Mouse (Mus musculus) cerebellum, adult 2 months (tissue): ENCODE measurements around the gene Cpsf4. TPM values are rescaled to one million over a fixed set of nuclear protein-coding genes. Genes with fewer than 3 reads are reported as not detected.
"Not testable (repeated sequence)": the region's sequence is repeated elsewhere in the genome, so short reads cannot be mapped to it uniquely, and the experiment has no call there.

Source experiments
- DNase-seq, 2 experiments: peaks; one replicate each; pipeline ENCODE4 v3.0.0; 2021
- H3K27ac ChIP-seq: fragments of 200-500 bp; 2 replicates; pipeline ENCODE4 v1.5.1; 2012; ENCODE audit warnings: low read length, control low read depth, inconsistent platforms; ENCODE audit not compliant: insufficient read depth
- H3K27me3 ChIP-seq: fragments of 200-500 bp; 2 replicates; pipeline ENCODE4 v1.6.1; 2012; ENCODE audit warnings: inconsistent platforms, mild to moderate bottlenecking, low read length, moderate library complexity; ENCODE audit not compliant: control insufficient read depth, insufficient read depth
- H3K4me1 ChIP-seq: fragments of 200-500 bp; 2 replicates; pipeline ENCODE4 v1.6.1; 2011; ENCODE audit warnings: low read length; ENCODE audit not compliant: control insufficient read depth, insufficient read depth
- H3K4me3 ChIP-seq: fragments of 200-500 bp; replicated peaks from 2 replicates; pipeline ENCODE3; 2011; ENCODE audit warnings: mild to moderate bottlenecking, low read depth, low read length, control low read depth; ENCODE audit not compliant: insufficient read depth
- CTCF ChIP-seq: fragments of 200-500 bp; IDR thresholded peaks from 2 replicates; pipeline ENCODE4 v1.5.1; 2011; ENCODE audit warnings: low read depth, mild to moderate bottlenecking, control low read depth, low read length, moderate library complexity, borderline replicate concordance; ENCODE audit not compliant: insufficient read depth
- POLR2A ChIP-seq: fragments of 200-500 bp; IDR thresholded peaks from 2 replicates; pipeline ENCODE4 v1.6.1; 2011; ENCODE audit warnings: low read length, control low read depth, borderline replicate concordance; ENCODE audit not compliant: insufficient read depth
- WGBS: fragments of 180-500 bp; shearing (Covaris S2); methylation state at CpG from one replicate; pipeline ENCODE4 v1.1.7; 2018; 5-methylcytosine and 5-hydroxymethylcytosine counted together
- polyA plus RNA-seq: library from polyadenylated mRNA; depleted of rRNA; stranded (reverse); fragments of >200 nt; gene quantifications from 2 replicates; pipeline ENCODE4 v1.2.3, GENCODE M21; 2012

Gene Cpsf4
- polyA plus RNA-seq, 1 experiment, result 40.9 TPM

DNA sequence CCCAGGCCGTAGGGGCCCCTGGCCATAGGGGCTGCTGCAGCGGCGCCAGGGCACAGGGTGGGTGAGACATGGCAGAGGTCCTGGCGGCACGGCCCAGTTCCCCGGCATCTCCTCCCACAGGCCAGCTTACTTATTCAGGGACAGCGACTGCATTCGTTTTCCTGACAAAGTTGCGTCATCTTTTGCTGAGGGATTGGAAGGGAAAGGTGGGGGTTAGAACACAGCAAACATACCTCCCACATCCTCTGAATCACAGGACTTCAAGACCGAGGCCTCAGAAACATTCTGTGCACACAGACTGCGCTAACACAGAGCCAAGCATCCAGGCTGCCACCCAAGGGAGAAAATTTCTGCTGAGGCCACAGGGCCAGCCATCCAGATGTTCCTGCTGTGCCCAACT is 36.8 kb upstream of the Cpsf4 start:
- no peak overlapping the region for H3K4me3 ChIP-seq
- WGBS, result 64% methylated on average over 11 of the region's 11 CpGs
- TF ChIP-seq POLR2A (no peak), CTCF (no peak)

DNA sequence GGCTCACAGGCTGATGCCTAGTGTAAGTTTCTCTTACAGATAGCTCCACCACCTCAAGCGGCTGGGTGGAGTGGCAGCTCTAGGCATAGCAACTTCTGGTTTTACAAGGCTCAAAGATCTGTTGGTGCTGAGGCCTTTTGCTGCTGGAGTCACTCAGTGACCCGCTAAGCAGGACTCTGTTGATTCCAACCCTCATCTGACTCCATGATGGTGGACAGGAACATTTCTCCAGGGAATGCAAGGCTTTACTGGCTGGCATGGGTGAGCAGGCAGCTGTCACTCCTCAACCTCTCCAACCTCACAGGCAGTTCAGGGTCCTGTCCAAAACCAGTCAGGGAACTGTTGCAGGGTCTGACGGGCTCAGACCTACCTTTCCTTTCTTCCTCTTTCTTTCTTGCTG is 36.0 kb upstream of the Cpsf4 start:
- Histone ChIP-seq H3K27me3 (no peaks in the 10 kb centered on the region), H3K27ac (no peak overlapping the region), H3K4me3 (no peak overlapping the region), H3K4me1 (no peaks in the 10 kb centered on the region; the same call in 1 of the 2 replicates)
- TF ChIP-seq POLR2A, result no peak
- TF ChIP-seq CTCF, result no peak
- DNase-seq, result no peak
- 69% methylated on average over 3 of the region's 3 CpGs for WGBS

More for the DNA sequence above, 36.8 kb upstream of the Cpsf4 start:
- H3K27me3 ChIP-seq, result no peaks in the 10 kb centered on the region
- H3K4me1 ChIP-seq, result no peaks in the 10 kb centered on the region; the same call in 1 of the 2 replicates
- no peak for DNase-seq
- no peak overlapping the region for H3K27ac ChIP-seq

DNA sequence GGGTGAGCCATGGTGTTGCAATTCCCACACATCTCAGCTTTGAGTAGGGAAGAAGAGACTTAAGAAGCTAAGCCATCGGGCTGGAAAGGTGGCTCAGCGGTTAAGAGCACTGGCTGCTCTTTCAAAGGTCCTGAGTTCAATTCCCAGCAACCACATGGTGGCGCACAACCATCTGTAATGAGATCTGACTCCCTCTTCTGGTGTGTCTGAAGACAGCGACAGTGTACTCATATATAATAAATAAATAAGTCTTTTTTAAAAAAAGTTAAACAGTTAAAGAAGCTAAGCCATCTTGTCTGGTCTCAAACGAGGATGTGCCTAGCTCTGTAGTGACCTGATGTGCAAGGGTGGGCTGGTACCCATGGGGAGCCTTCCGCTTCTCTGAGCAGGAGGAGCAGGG is 33.7 kb upstream of the Cpsf4 start:
- not testable (repeated sequence) for H3K4me1 ChIP-seq, DNase-seq, H3K4me3 ChIP-seq, H3K27ac ChIP-seq, H3K27me3 ChIP-seq
- WGBS, result 92% methylated on average over 6 of the region's 6 CpGs

DNA sequence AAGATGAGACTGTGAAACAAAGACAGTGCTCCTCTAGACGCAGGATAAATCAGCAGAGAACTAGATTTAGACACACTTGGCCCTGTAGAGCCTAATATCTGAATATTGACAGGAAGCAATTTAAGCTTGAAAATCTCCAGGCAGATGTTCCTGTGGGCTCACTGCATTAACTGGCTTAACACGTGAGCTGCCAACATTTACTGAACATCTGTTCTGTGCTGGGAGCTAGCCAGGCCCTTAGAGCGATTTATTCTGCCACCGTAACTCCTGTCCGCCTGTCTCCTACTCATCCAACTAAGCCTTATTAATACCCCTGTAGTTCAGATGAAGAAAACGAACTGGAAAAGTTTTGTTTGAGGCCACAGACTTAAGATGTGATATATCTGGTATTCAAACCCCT is 28.2 kb upstream of the Cpsf4 start:
- DNase-seq, result no peak
- TF ChIP-seq POLR2A (no peak), CTCF (no peak)
- H3K4me1 ChIP-seq, result no peaks in the 10 kb centered on the region
- no peak overlapping the region for H3K27ac ChIP-seq
- 1% methylated on average over 6 of the region's 6 CpGs for WGBS
- peak overlapping the region; percentile 98 for H3K4me3 ChIP-seq
- no peaks in the 10 kb centered on the region for H3K27me3 ChIP-seq

DNA sequence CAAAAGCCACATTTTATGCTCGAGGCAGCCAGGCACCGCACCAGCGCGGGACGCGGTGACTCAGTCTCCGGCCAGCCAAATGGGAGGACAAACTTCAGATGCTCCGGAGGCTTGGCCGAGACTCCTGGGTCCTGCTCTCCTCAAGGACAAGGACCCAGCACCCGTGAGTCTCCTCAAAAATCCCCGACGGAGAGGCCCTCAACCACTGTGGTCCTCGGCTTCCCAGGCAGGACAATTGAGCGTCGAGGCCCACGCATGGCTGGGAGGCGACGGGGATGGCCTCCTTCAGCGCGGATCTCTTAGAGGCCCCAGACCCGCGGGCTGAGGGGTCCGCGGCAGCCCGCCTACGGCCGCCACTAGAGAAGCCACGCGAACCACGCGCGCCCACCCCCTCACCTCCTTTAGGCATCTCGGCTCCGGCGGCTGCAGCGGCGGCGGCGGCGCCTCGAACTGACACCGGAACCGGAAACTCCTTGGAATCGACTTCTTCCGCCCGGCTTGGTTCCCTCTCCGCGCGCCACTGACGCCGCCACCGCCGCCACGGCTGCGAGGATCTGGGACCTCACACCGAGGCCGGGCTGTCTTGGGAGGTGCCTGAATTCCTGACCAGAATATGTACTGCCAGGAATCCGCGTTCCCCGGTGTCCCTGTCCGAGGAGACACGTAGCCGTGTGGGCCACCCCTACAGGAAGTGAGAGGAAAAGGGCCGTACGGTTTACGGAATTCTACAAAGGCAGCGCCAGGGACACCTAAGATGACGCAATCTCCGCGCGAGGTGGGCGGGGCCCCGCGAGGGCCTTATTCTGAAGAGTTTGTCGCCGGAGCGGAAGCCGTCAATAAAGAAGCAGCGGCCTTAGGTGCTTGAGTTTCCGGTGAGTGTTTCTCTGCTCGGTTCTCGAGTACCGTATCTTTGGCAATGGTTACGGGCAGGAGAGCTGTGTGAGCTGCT is 27.2 kb upstream of the Cpsf4 start, which contains the start of the genes Pdap1 and Bud31:
Gene Pdap1, minus strand, starts transcription at position 668 of the 949 bp plus-strand sequence.
Gene Bud31, plus strand, starts transcription at position 792 of the 949 bp plus-strand sequence.
- H3K4me1 ChIP-seq, result no peaks in the 10 kb centered on the region
- no peaks in the 10 kb centered on the region for H3K27me3 ChIP-seq
- WGBS, result under 1% methylated on average over 83 of the region's 84 CpGs
- DNase-seq, result peak; percentile 95 to 98
- H3K27ac ChIP-seq, result peak within 1 kb of the TSS; percentile 90
- peak within 1 kb of the TSS; percentile 98 for H3K4me3 ChIP-seq
- TF ChIP-seq POLR2A, result peak; percentile 82
- no peak for TF ChIP-seq CTCF

DNA sequence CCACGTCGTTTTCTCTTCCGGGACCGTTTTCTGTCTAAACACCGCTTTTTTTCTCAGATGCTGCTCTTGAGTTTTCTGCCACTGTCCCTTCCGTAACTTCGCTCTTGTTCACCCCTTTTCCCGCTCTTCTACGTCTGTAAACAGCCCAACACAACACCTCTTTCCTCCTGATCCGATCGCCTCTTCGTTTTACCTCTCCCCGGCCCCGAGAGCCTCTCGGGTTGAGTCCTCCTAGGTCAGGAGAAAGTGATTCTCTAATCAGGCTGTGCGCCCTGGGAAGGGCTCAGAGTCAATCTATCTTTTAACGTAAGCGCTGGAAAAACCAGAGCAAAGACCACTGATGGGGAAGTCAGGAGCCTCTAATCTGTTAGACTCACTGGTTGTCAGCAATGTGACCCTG is 26.4 kb upstream of the Cpsf4 start:
- no peaks in the 10 kb centered on the region for H3K27me3 ChIP-seq
- TF ChIP-seq POLR2A, result no peak
- no peak for DNase-seq
- under 1% methylated on average over 18 of the region's 18 CpGs for WGBS
- H3K27ac ChIP-seq, result peak overlapping the region; percentile 90
- no peaks in the 10 kb centered on the region for H3K4me1 ChIP-seq
- H3K4me3 ChIP-seq, result peak overlapping the region; percentile 98

DNA sequence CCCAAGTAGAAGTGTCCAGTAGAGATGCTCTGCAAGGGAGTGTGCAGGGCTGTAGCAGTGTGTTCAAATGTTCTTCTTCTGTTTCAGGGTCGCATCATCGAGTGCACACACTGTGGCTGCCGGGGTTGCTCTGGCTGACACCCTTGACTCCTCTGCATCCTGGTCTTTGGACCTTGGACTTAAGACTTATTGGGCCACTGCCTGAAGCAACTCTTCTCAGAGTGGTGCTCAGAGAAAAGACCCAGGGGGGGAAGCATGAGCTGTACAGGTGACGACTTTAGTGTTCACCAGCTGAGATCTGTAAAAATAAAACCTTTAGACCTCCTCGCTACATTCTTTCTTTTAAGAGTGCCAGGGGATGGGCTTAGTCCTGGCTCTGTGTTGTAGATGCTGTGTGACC is 19.3 kb upstream of the Cpsf4 start:
- H3K27ac ChIP-seq, result no peak overlapping the region
- no peaks in the 10 kb centered on the region for H3K4me1 ChIP-seq
- TF ChIP-seq CTCF (no peak), POLR2A (no peak)
- no peak for DNase-seq
- no peaks in the 10 kb centered on the region for H3K27me3 ChIP-seq
- H3K4me3 ChIP-seq, result no peak overlapping the region
- WGBS, result 86% methylated on average over 5 of the region's 5 CpGs

DNA sequence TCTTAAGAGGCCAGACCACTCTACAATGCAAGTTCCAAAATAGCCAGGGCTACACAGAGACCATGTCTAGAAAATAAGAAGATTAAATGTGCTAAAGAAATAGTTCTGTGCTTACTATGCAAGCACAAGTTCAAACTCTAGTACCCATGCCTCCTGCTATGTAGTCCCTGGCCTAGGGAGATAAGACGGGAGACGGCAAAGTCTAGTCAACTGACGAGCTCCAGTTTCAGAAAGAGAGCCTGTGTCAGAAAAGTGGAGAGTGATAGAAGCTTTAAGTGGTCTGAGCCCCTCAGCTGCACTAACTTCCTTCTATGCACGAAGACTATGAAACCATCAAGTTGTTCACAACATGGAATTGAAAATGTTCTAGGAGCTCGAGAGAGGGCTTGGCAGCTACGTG is 17.7 kb upstream of the Cpsf4 start:
- whole genome bisulfite sequencing, result 88% methylated on average over 6 of the region's 6 CpGs
- TF ChIP-seq CTCF (no peak), POLR2A (no peak)

More for the DNA sequence above, 17.7 kb upstream of the Cpsf4 start:
- H3K4me3 ChIP-seq, result no peak overlapping the region
- H3K4me1 ChIP-seq, result no peaks in the 10 kb centered on the region
- no peak for DNase-seq
- H3K27me3 ChIP-seq, result no peaks in the 10 kb centered on the region
- H3K27ac ChIP-seq, result no peak overlapping the region
